Mouse (Mus musculus): ENCODE results near the gene Ak9.

The Ak9 gene

GRCm38 (mm10) chr10:41459990-41460389, 156.2 kb downstream of the Ak9 start:
- no peak for DNase-seq

GRCm38 (mm10) chr10:41460501-41460900, 156.7 kb downstream of the Ak9 start:
- DNase-seq = no peak

- no peak for DNase-seq
Measured at GRCm38 (mm10) chr10:41461057-41461722, 157.4 kb downstream of the Ak9 start.

GRCm38 (mm10) chr10:41464401-41464955, 160.7 kb downstream of the Ak9 start:
- no peak for DNase-seq

- no peak for DNase-seq
Measured at GRCm38 (mm10) chr10:41467325-41467724, 163.5 kb downstream of the Ak9 start.

- DNase-seq = no peak
Measured at GRCm38 (mm10) chr10:41470693-41471092, 166.9 kb downstream of the Ak9 start.

GRCm38 (mm10) chr10:41472534-41472933, 168.8 kb downstream of the Ak9 start:
- no peak for DNase-seq

GRCm38 (mm10) chr10:41472962-41473481, 169.2 kb downstream of the Ak9 start:
- DNase-seq = no peak

- no peak for DNase-seq
Measured at GRCm38 (mm10) chr10:41473782-41474468, 170.1 kb downstream of the Ak9 start.

- DNase-seq = no peak
Measured at GRCm38 (mm10) chr10:41474981-41475391, 171.2 kb downstream of the Ak9 start.

GRCm38 (mm10) chr10:41476171-41477017, 172.6 kb downstream of the Ak9 start, which contains the start of gene Mical1:
Mical1 (plus strand) TSS chr10:41476314.
- no peak for DNase-seq

- no peak for DNase-seq
Measured at GRCm38 (mm10) chr10:41477018-41477277, 173.2 kb downstream of the Ak9 start.

- peak; percentile 60 for DNase-seq
Measured at GRCm38 (mm10) chr10:41477278-41478181, 173.8 kb downstream of the Ak9 start.

GRCm38 (mm10) chr10:41479961-41480360, 176.2 kb downstream of the Ak9 start:
- DNase-seq = no peak

- no peak for DNase-seq
Measured at GRCm38 (mm10) chr10:41480938-41481880, 177.4 kb downstream of the Ak9 start.

- DNase-seq = no peak
Measured at GRCm38 (mm10) chr10:41482446-41482845, 178.7 kb downstream of the Ak9 start.

Data from kidney, adult 11 months (tissue).